Mouse (Mus musculus): ENCODE measurements at regions not wholly inside any gene's neighbourhood (a gene's known extent, or its start where the extent isn't known, plus 50 kb on each side); places are given as distances from the start of the nearest gene placed in this dataset.

- no peak for TF ChIP-seq TAL1 (IDR thresholded peaks at IDR 0.05; ENCODE audit: low read length)
- TF ChIP-seq GATA1 (IDR thresholded peaks at IDR 0.05; ENCODE audit: low read length): no peak
- H3K9me3 ChIP-seq (ENCODE audit: control insufficient read depth, low read length): peaks cover 31% of the 10 kb centered on the region
- no peaks in the 10 kb centered on the region for H3K36me3 ChIP-seq (ENCODE audit: control insufficient read depth)
- H3K27me3 ChIP-seq (ENCODE audit: control insufficient read depth): no peaks in the 10 kb centered on the region
- H3K4me3 ChIP-seq (replicated peaks): no peak overlapping the region
- H3K4me1 ChIP-seq (ENCODE audit: control insufficient read depth): no peaks in the 10 kb centered on the region
Observed at GRCm38 (mm10) chr12:99643016-99643415, 79.6 kb upstream of the Foxn3 start.

DNA sequence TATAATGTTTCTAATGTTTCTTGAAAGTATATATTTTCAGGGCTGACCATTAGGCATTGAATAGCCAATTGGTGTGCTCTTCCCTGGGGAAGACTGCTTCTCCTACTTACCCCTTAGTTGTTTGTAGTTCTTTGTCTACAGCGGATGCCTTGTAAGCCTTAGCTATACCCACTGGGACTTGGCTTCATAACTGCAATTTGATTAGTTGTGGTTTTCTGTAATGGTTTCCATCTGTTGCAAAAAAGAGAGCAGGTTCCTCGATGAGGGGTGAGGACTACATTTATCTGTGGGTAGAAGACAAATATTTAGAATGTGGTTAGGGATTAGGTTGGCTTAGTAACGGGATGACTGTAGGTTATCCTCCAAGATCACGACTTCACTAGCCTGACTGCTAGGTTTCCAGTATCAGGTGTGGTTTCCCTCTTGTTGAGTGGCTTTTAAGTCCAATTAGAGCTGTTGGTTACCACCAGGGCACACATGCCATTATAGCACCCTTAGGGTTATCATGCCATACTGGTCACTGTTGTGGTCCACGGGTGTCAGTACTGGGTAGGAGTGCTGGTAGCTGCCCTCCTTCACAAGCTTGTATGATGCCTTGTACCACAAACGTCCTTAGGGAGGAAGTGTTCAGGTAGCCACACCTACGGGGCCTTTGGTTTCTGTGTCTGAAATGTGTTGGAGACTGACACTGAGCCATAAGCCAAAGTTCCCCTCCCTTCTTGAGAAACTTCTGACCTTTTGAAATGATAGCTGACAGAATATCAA lies 78.9 kb upstream of the Foxn3 start:
- Histone ChIP-seq H3K36me3 (ENCODE audit: control insufficient read depth) (no peaks in the 10 kb centered on the region), H3K4me1 (ENCODE audit: control insufficient read depth) (no peaks in the 10 kb centered on the region), H3K27me3 (ENCODE audit: control insufficient read depth) (no peaks in the 10 kb centered on the region), H3K4me3 (replicated peaks) (no peak overlapping the region), H3K9me3 (ENCODE audit: control insufficient read depth, low read length) (peaks cover 31% of the 10 kb centered on the region)
- TF ChIP-seq GATA1 (IDR thresholded peaks at IDR 0.05; ENCODE audit: low read length): no peak
- no peak for TF ChIP-seq TAL1 (IDR thresholded peaks at IDR 0.05; ENCODE audit: low read length)

DNA sequence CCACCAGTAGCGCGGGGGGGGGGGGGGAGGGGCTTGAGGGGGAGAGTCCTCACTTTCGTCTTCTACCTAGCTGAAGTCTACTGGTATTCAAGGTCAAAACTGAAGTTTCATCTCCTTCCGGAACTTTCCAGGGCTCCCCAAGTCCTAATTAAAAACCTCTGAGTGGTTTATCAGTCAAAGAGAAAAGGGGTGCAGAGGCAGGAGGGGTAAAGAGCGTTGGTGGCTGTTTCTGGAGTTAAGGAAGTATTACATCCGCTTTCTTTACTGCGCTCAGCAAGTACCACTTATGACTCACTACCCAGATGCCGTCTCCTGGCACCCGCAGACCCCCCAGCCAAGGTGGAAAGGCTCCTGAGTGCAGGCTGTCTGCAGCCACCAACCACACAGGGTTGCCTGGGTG lies 77.9 kb upstream of the Foxn3 start:
- TF ChIP-seq TAL1 (IDR thresholded peaks at IDR 0.05; ENCODE audit: low read length): no peak
- no peak for TF ChIP-seq GATA1 (IDR thresholded peaks at IDR 0.05; ENCODE audit: low read length)
- no peak overlapping the region for H3K4me3 ChIP-seq (replicated peaks)
- H3K4me1 ChIP-seq (ENCODE audit: control insufficient read depth): no peaks in the 10 kb centered on the region
- H3K36me3 ChIP-seq (ENCODE audit: control insufficient read depth): no peaks in the 10 kb centered on the region
- H3K27me3 ChIP-seq (ENCODE audit: control insufficient read depth): no peaks in the 10 kb centered on the region
- peaks cover 28% of the 10 kb centered on the region for H3K9me3 ChIP-seq (ENCODE audit: control insufficient read depth, low read length)

DNA sequence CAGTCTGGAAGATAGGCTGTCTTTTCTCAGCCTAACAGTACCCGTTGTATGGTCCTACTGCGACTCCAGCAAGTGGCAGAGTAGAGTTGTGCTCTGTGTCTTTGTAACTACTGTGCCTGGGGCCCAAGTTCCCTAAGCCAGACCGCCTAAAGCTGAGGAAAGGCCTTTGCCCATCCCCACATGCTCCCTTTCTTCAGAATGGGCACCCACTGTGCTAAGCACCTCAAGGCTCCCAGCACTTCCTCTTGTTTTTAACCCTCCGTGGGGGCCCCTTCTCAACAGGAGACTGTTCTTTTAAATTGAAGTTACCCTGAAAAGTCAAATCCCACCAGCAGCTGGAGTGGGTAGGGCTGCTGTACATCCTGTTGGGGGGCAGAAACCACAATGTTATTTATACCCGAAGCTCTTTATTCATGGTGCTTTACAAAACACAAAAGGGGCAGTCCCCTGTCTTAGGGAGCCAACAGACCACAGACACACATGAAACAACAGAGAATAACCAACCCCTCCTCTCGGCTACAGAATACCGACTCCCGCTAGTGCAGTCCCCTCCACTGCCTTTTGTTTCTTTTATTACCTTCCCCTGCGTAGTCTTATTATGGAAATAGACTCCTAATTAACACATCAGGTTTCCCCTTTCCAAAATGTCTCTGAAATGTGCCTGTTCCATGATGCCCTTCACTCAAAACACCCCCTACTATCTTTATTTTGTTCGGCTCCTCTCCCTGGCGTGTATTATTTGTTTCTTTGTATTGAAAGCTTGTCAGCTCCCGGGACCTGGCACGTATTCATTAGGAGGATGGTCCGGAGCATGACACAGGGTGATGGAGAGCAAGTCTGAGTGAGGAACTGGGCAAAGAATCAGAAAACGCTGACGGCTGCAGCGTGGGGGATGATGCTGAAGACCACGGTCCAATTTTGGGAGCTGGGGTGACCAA lies 77.1 kb upstream of the Foxn3 start:
- TF ChIP-seq GATA1 (IDR thresholded peaks at IDR 0.05; ENCODE audit: low read length) (no peak), TAL1 (IDR thresholded peaks at IDR 0.05; ENCODE audit: low read length) (no peak)
- Histone ChIP-seq H3K4me1 (ENCODE audit: control insufficient read depth) (no peaks in the 10 kb centered on the region), H3K36me3 (ENCODE audit: control insufficient read depth) (no peaks in the 10 kb centered on the region), H3K27me3 (ENCODE audit: control insufficient read depth) (no peaks in the 10 kb centered on the region), H3K4me3 (replicated peaks) (no peak overlapping the region), H3K9me3 (ENCODE audit: control insufficient read depth, low read length) (peaks cover 23% of the 10 kb centered on the region)

GRCm38 (mm10) chr12:99639847-99640213 lies 76.4 kb upstream of the Foxn3 start:
- Histone ChIP-seq H3K4me3 (replicated peaks) (no peak overlapping the region), H3K4me1 (ENCODE audit: control insufficient read depth) (no peaks in the 10 kb centered on the region), H3K9me3 (ENCODE audit: control insufficient read depth, low read length) (peaks cover 17% of the 10 kb centered on the region), H3K27me3 (ENCODE audit: control insufficient read depth) (no peaks in the 10 kb centered on the region), H3K36me3 (ENCODE audit: control insufficient read depth) (no peaks in the 10 kb centered on the region)
- no peak for TF ChIP-seq GATA1 (IDR thresholded peaks at IDR 0.05; ENCODE audit: low read length)
- TF ChIP-seq TAL1 (IDR thresholded peaks at IDR 0.05; ENCODE audit: low read length): no peak

GRCm38 (mm10) chr12:99639118-99639517 lies 75.7 kb upstream of the Foxn3 start:
- no peaks in the 10 kb centered on the region for H3K4me1 ChIP-seq (ENCODE audit: control insufficient read depth)
- no peak overlapping the region for H3K4me3 ChIP-seq (replicated peaks)
- no peaks in the 10 kb centered on the region for H3K36me3 ChIP-seq (ENCODE audit: control insufficient read depth)
- no peaks in the 10 kb centered on the region for H3K27me3 ChIP-seq (ENCODE audit: control insufficient read depth)
- TF ChIP-seq TAL1 (IDR thresholded peaks at IDR 0.05; ENCODE audit: low read length): no peak
- TF ChIP-seq GATA1 (IDR thresholded peaks at IDR 0.05; ENCODE audit: low read length): no peak
- peaks cover 10% of the 10 kb centered on the region for H3K9me3 ChIP-seq (ENCODE audit: control insufficient read depth, low read length)

DNA sequence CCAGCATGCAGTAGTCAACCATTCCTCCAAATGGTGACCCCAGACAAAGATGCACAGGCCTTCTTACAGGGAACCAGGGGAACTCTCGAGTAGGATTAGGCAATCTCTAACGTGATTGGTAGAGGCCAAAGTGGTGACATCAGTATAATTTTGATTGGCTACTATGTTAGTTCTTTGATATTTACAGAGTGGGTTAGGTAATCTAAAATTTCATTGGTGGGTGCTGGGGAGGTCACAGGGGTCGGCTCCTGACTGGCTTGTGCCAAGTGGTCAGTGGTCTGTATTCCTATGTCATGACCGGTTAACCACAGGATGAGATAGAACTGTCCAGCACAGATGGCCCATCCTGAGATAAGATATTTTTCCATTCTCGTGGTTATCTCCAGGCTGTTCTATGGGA lies 74.6 kb upstream of the Foxn3 start:
- TF ChIP-seq TAL1 (IDR thresholded peaks at IDR 0.05; ENCODE audit: low read length) (no peak), GATA1 (IDR thresholded peaks at IDR 0.05; ENCODE audit: low read length) (no peak)
- Histone ChIP-seq H3K4me1 (ENCODE audit: control insufficient read depth) (no peaks in the 10 kb centered on the region), H3K27me3 (ENCODE audit: control insufficient read depth) (no peaks in the 10 kb centered on the region), H3K4me3 (replicated peaks) (no peak overlapping the region), H3K9me3 (ENCODE audit: control insufficient read depth, low read length) (peaks cover 4% of the 10 kb centered on the region), H3K36me3 (ENCODE audit: control insufficient read depth) (no peaks in the 10 kb centered on the region)

DNA sequence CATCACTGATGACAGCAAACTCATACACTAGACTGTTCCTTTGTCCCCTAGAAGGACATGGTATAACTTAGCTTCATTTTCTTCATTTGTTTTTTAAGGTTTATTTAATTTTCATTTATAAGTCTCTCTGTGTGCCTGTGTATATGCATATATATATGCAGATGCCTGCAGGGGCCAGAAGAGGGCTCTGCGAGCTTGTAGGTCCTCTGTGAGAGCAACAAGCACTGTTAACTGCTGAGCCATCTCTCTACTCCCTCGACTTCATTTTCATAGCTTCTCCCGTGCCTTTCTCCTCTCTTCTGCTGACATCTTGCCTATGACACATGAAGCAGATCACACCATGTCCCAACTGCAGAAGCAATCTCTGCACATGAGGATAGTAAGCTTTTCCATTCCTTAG lies 72.9 kb upstream of the Foxn3 start:
- no peaks in the 10 kb centered on the region for H3K4me1 ChIP-seq (ENCODE audit: control insufficient read depth)
- H3K27me3 ChIP-seq (ENCODE audit: control insufficient read depth): no peaks in the 10 kb centered on the region
- H3K36me3 ChIP-seq (ENCODE audit: control insufficient read depth): no peaks in the 10 kb centered on the region
- no peaks in the 10 kb centered on the region for H3K9me3 ChIP-seq (ENCODE audit: control insufficient read depth, low read length)
- no peak overlapping the region for H3K4me3 ChIP-seq (replicated peaks)
- TF ChIP-seq GATA1 (IDR thresholded peaks at IDR 0.05; ENCODE audit: low read length) (no peak), TAL1 (IDR thresholded peaks at IDR 0.05; ENCODE audit: low read length) (no peak)

- no peak for TF ChIP-seq GATA1 (IDR thresholded peaks at IDR 0.05; ENCODE audit: low read length)
- TF ChIP-seq TAL1 (IDR thresholded peaks at IDR 0.05; ENCODE audit: low read length): no peak
- H3K4me3 ChIP-seq (replicated peaks): no peak overlapping the region
- H3K4me1 ChIP-seq (ENCODE audit: control insufficient read depth): no peaks in the 10 kb centered on the region
- H3K27me3 ChIP-seq (ENCODE audit: control insufficient read depth): no peaks in the 10 kb centered on the region
- H3K36me3 ChIP-seq (ENCODE audit: control insufficient read depth): no peaks in the 10 kb centered on the region
- no peaks in the 10 kb centered on the region for H3K9me3 ChIP-seq (ENCODE audit: control insufficient read depth, low read length)
Observed at GRCm38 (mm10) chr12:99635361-99635760, 72.0 kb upstream of the Foxn3 start.

Data from erythroblast, embryonic 14.5 days (primary cell).